Mouse (Mus musculus) ES-E14 (cell line): ENCODE results near the gene Fam173a. TPM values are rescaled to one million over a fixed set of nuclear protein-coding genes. Genes with fewer than 3 reads are reported as not detected.

Experiments used
- DNase-seq: peaks from one replicate; pipeline ENCODE4 v3.0.0-alpha.2; 2013; ENCODE audit warnings: low read depth, low spot score
- H3K27ac ChIP-seq: 2 replicates; pipeline ENCODE4 v1.5.1; 2012; ENCODE audit warnings: low read depth, mild to moderate bottlenecking, low read length, moderate library complexity, mixed read lengths; ENCODE audit not compliant: poor library complexity, insufficient read depth, severe bottlenecking
- H3K36me3 ChIP-seq: 2 replicates; pipeline ENCODE4 v1.6.1; 2012; ENCODE audit warnings: mild to moderate bottlenecking, low read length, moderate library complexity, mixed read lengths; ENCODE audit not compliant: control insufficient read depth, poor library complexity, insufficient read depth, severe bottlenecking
- H3K4me1 ChIP-seq, 2 experiments: fragments of 150-350 bp in 1 of 2; sonication (generic) in 1 of 2; 2 replicates each; pipeline ENCODE4 v1.6.1; 2012; ENCODE audit warnings: low read length in 2 of 2, mild to moderate bottlenecking in 1 of 2, mixed read lengths in 1 of 2; ENCODE audit not compliant: control insufficient read depth in 2 of 2, insufficient read depth in 2 of 2, poor library complexity in 1 of 2
- H3K4me3 ChIP-seq, 2 experiments: fragments of 150-350 bp in 1 of 2; sonication (generic) in 1 of 2; 2 replicates each; pipeline ENCODE4 v1.5.1; 2012; ENCODE audit warnings: low read length in 2 of 2, low read depth in 1 of 2, mild to moderate bottlenecking in 1 of 2, mixed read lengths in 1 of 2; ENCODE audit not compliant: insufficient read depth in 1 of 2, poor library complexity in 1 of 2, severe bottlenecking in 1 of 2
- H3K9ac ChIP-seq: 2 replicates; pipeline ENCODE4 v1.6.1; 2012; ENCODE audit warnings: low read depth, mild to moderate bottlenecking, low read length, mixed read lengths; ENCODE audit not compliant: poor library complexity, insufficient read depth, severe bottlenecking
- H3K9me3 ChIP-seq: fragments of 150-350 bp; sonication (generic); 2 replicates; pipeline ENCODE4 v1.6.1; 2012; ENCODE audit warnings: low read depth, mild to moderate bottlenecking, low read length; ENCODE audit not compliant: control insufficient read depth, insufficient read depth
- CHD2 ChIP-seq: IDR thresholded peaks from 2 replicates; pipeline ENCODE4 v1.6.1; 2014; ENCODE audit warnings: mild to moderate bottlenecking, low read depth, low read length, inconsistent platforms
- HCFC1 ChIP-seq: IDR thresholded peaks from 2 replicates; pipeline ENCODE4 v1.6.1; 2012; ENCODE audit warnings: low read length, inconsistent platforms, borderline replicate concordance; ENCODE audit not compliant: insufficient read depth
- MAFK ChIP-seq: IDR thresholded peaks from 2 replicates; pipeline ENCODE4 v1.6.1; 2014; ENCODE audit warnings: mild to moderate bottlenecking, low read depth, low read length, inconsistent platforms; ENCODE audit not compliant: insufficient read depth
- ZC3H11A ChIP-seq: IDR thresholded peaks from 2 replicates; pipeline ENCODE4 v1.6.1; 2012; ENCODE audit warnings: low read depth, mild to moderate bottlenecking, inconsistent platforms, low read length, borderline replicate concordance
- ZNF384 ChIP-seq: IDR thresholded peaks from 2 replicates; pipeline ENCODE4 v1.6.1; 2012; ENCODE audit warnings: low read depth, low read length, inconsistent platforms
- in situ Hi-C, 2 experiments: fragments of 600-800 bp; cut with MboI; formaldehyde crosslinking; loops; one replicate each; pipeline ENCODE4 v1.15.1; 2025; ENCODE audit warnings: low sequenced_read_pairs in 2 of 2, inconsistent platforms in 1 of 2; ENCODE audit not compliant: unreplicated experiment in 2 of 2
- total RNA-seq: library from RNA; depleted of rRNA; stranded (reverse); fragments of 300-350 nt; gene quantifications from 2 replicates; pipeline ENCODE4 v1.2.3, GENCODE M21; 2012; rRNA removed

Fam173a gene
- total RNA-seq: 32.8 and 60.6 TPM in 2 replicates

DNA sequence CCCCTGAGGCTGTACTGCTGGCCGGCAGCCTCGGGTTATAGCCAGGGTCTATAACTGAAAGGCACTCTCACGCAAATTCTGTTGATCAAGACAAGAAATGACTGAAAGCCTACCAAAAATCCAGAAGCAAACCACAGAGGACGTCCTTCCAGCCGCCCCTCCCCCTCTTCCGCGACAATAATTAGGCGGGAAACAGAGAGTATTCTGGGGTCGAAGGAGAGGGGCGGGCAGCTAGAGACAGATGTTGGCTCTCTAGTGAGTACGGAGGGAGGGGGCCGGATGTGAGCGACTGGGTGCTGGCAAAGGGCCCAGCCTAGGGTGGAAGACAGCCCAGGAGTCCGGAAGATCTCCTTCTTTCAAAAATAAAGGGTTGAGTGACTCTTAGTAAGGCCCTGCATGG lies at the start of gene Fam173a:
Gene Fam173a (minus strand): TSS at position 287 of the 400 bp plus-strand sequence.
- no peak for TF ChIP-seq ZC3H11A
- TF ChIP-seq CHD2: no peak
- TF ChIP-seq MAFK: no peak
- no peak for TF ChIP-seq ZNF384
- no peak for TF ChIP-seq HCFC1
- peak within 1 kb of the TSS; percentile 74 for H3K9ac ChIP-seq
- in situ Hi-C loops: no loop called here
- no peak for DNase-seq
- H3K36me3 ChIP-seq: peaks cover 4% of the 10 kb centered on the region; the same call in 1 of the 2 replicates
- no peaks in the 10 kb centered on the region for H3K9me3 ChIP-seq
- H3K4me1 ChIP-seq: peaks cover 2 to 10% of the 10 kb centered on the region in 2 experiments; a peak in 2 of 4 replicates
- H3K27ac ChIP-seq: no peak within 1 kb of the TSS
- peak within 1 kb of the TSS; percentile 72 to 88 for H3K4me3 ChIP-seq

- in situ Hi-C loops: no loop called here
Observed at GRCm38 (mm10) chr17:25841117-25841880, 48.6 kb upstream of the Fam173a start, which contains the start of gene Gm20683. Gm20683 (minus strand) TSS chr17:25841763.

GRCm38 (mm10) chr17:25840519-25840918 lies 47.8 kb upstream of the Fam173a start:
- no peak overlapping the region for H3K9ac ChIP-seq
- no peak overlapping the region for H3K4me3 ChIP-seq
- in situ Hi-C loops: no loop called here
- H3K4me1 ChIP-seq: peaks cover 2 to 16% of the 10 kb centered on the region in 2 experiments; a peak in 1 of 4 replicates
- no peak for DNase-seq
- no peaks in the 10 kb centered on the region for H3K9me3 ChIP-seq
- H3K36me3 ChIP-seq: peaks cover 47% of the 10 kb centered on the region
- TF ChIP-seq ZNF384: no peak
- no peak for TF ChIP-seq ZC3H11A
- no peak for TF ChIP-seq CHD2
- no peak for TF ChIP-seq MAFK
- no peak for TF ChIP-seq HCFC1
- H3K27ac ChIP-seq: no peak overlapping the region

More at GRCm38 (mm10) chr17:25841117-25841880, 48.6 kb upstream of the Fam173a start, which contains the start of gene Gm20683:
- Histone ChIP-seq H3K9me3 (no peaks in the 10 kb centered on the region), H3K36me3 (peaks cover 49% of the 10 kb centered on the region), H3K27ac (no peak within 1 kb of the TSS), H3K4me3 (no peak within 1 kb of the TSS), H3K4me1 (peaks cover 2 to 14% of the 10 kb centered on the region in 2 experiments; a peak in 1 of 4 replicates), H3K9ac (no peak within 1 kb of the TSS)
- no peak for DNase-seq
- no peak for TF ChIP-seq ZNF384
- TF ChIP-seq HCFC1: no peak
- no peak for TF ChIP-seq CHD2

GRCm38 (mm10) chr17:25839455-25840235 lies 46.9 kb upstream of the Fam173a start:
- H3K9me3 ChIP-seq: no peaks in the 10 kb centered on the region
- TF ChIP-seq HCFC1 (no peak), ZC3H11A (no peak), MAFK (no peak), ZNF384 (no peak), CHD2 (no peak)
- in situ Hi-C loops: no loop called here
- no peak for DNase-seq
- H3K9ac ChIP-seq: no peak overlapping the region
- peaks cover 55% of the 10 kb centered on the region for H3K36me3 ChIP-seq
- no peak overlapping the region for H3K4me3 ChIP-seq
- no peak overlapping the region for H3K27ac ChIP-seq
- H3K4me1 ChIP-seq: peaks cover 1 to 23% of the 10 kb centered on the region in 2 experiments; a peak in 1 of 4 replicates
